Comparison of ENCODE assay signal across 10 mouse cellular contexts in the genomic region with DNA sequence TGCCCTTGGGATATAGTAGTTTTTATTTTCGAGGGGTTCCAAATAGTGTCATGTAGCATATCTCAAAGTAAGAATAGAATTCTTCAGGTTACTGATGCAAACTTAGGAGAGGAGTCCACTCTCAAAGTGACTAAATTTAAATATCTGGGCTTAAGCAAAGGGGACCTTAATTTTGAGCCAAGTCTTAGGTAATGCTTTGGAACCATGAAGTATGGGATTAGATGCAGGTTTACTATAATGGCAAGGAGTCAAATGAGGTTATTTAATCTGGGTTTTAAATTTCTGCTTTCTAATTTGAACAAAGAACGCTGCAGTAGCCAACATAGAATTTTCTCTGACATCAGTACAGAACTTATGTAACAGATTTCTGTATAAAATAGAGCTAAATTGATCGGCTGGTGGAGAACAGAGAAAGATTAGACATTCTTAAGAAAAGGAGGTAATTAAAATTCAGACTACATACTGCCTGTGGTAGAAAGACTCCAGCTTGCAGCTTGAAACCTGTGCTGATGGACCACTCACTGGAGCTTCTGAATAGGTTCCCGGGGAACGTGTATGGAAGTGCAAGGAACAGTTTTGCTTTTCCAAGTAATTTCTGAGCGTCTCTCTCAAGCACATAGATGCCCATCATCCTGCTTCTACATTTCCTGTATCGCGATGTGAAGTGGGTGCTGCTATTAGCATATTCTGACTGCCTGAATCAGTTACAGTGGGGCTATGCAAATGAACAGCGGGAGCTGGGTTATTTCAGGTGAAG.
A peak's percentile ranks its signal among the peaks of the same experiment; 100 is the strongest.
DNase-seq lines count a peak whose midpoint lies in the region; ATAC-seq lines count a peak whose summit lies in the region.
"Had no signal": no experiment of that assay in that cellular context is flagged by ENCODE, and none has a peak within 500 bp of the region (broad histone marks: within the 10 kb centered on the region; RNA-seq: fewer than 3 reads in every experiment).

No protein-coding gene starts in this region.

- DNase-seq in limb, embryonic 10.5 days (ENCODE audit: low spot score) = no peak
- DNase-seq in frontal cortex, postnatal 36 days (ENCODE audit: low spot score in 2 of 2) = peak; percentile 37 to 65
- DNase-seq in left cerebral cortex, postnatal 25 days (ENCODE audit: low spot score in 2 of 2) = peak; percentile 49 to 81
- peak; percentile 6 to 26 for DNase-seq in right cerebral cortex, postnatal 36 days (ENCODE audit: low spot score in 2 of 2)
- no peak for DNase-seq in gastrocnemius, postnatal 36 days
- no peak for DNase-seq in adrenal gland, postnatal 14 days

- H3K4me1 ChIP-seq in limb, embryonic 12.5 days (replicated peaks) = no peaks in the 10 kb centered on the region
- H3K4me1 ChIP-seq in limb, embryonic 10.5 days = no peaks in the 10 kb centered on the region

- no peak for ATAC-seq in limb, embryonic 12.5 days (ENCODE audit: insufficient number of reproducible peaks, insufficient read depth, low FRiP score, low TSS enrichment, low read depth)
- ATAC-seq in inflammation-experienced regulatory T-cells, adult 6 months = no peak

- H3K27me3 ChIP-seq in limb, embryonic 12.5 days = no peaks in the 10 kb centered on the region
- no peaks in the 10 kb centered on the region for H3K27me3 ChIP-seq in limb, embryonic 10.5 days (ENCODE audit: low read depth, poor library complexity, severe bottlenecking)

- intact Hi-C loops in left cerebral cortex, postnatal 25 days (cut with DNase I) = no loop called here
- intact Hi-C loops in gastrocnemius, postnatal 36 days (cut with DNase I) = no loop called here

- WGBS in limb, embryonic 12.5 days = 37% methylated on average over 9 of the region's 9 CpGs
- WGBS in limb, embryonic 10.5 days = 45% methylated on average over 9 of the region's 9 CpGs

- no peak overlapping the region for H3K9ac ChIP-seq in limb, embryonic 12.5 days (replicated peaks)

- H3K27ac ChIP-seq in limb, embryonic 12.5 days = no peak overlapping the region
- no peak overlapping the region for H3K27ac ChIP-seq in limb, embryonic 10.5 days
- H3K27ac ChIP-seq: kidney, postnatal 0 days had no signal

- H3K4me2 ChIP-seq in limb, embryonic 12.5 days = 0 out of 2 replicates have a peak overlapping the region, but pooled peaks have one; percentile 27

- H3K9me3 ChIP-seq in limb, embryonic 12.5 days = no peaks in the 10 kb centered on the region
- no peaks in the 10 kb centered on the region for H3K9me3 ChIP-seq in limb, embryonic 10.5 days (replicated peaks)

- no peaks in the 10 kb centered on the region for H3K36me3 ChIP-seq in limb, embryonic 12.5 days
- no peaks in the 10 kb centered on the region for H3K36me3 ChIP-seq in limb, embryonic 10.5 days
- H3K36me3 ChIP-seq: G1E had no signal

- no peak overlapping the region for H3K4me3 ChIP-seq in limb, embryonic 12.5 days (replicated peaks)
- no peak overlapping the region for H3K4me3 ChIP-seq in limb, embryonic 10.5 days

Comparison
In these comparisons a context has a peak if more than half of its experiments do, and no peak if none do; other contexts are left out.
1. DNase-seq: peak in frontal cortex, postnatal 36 days (2 of 2), left cerebral cortex, postnatal 25 days (2 of 2) and right cerebral cortex, postnatal 36 days (2 of 2); none in limb, embryonic 10.5 days (single experiment), gastrocnemius, postnatal 36 days (0 of 2) and adrenal gland, postnatal 14 days (single experiment).